Mouse (Mus musculus): ENCODE results near the gene Aff1.

Aff1 gene

GRCm38 (mm10) chr5:103776842-103777241 is 84.7 kb downstream of the Aff1 start:
- DNase-seq, result no peak

- no peak for DNase-seq
Measured at GRCm38 (mm10) chr5:103777446-103777845, 85.3 kb downstream of the Aff1 start.

GRCm38 (mm10) chr5:103778314-103779117 is 86.3 kb downstream of the Aff1 start:
- DNase-seq, result peak; percentile 73

GRCm38 (mm10) chr5:103779836-103780235 is 87.7 kb downstream of the Aff1 start:
- DNase-seq, result no peak

GRCm38 (mm10) chr5:103780266-103780665 is 88.1 kb downstream of the Aff1 start:
- no peak for DNase-seq

GRCm38 (mm10) chr5:103780836-103781235 is 88.7 kb downstream of the Aff1 start:
- DNase-seq, result no peak

GRCm38 (mm10) chr5:103783086-103783668 is 91.0 kb downstream of the Aff1 start:
- DNase-seq, result no peak

- no peak for DNase-seq
Measured at GRCm38 (mm10) chr5:103786096-103786495, 93.9 kb downstream of the Aff1 start.

GRCm38 (mm10) chr5:103788476-103788875 is 96.3 kb downstream of the Aff1 start:
- no peak for DNase-seq

GRCm38 (mm10) chr5:103788976-103789375 is 96.8 kb downstream of the Aff1 start:
- peak; percentile 61 for DNase-seq

- no peak for DNase-seq
Measured at GRCm38 (mm10) chr5:103789619-103790116, 97.5 kb downstream of the Aff1 start.

GRCm38 (mm10) chr5:103791741-103792140 is 99.6 kb downstream of the Aff1 start:
- DNase-seq, result no peak

- no peak for DNase-seq
Measured at GRCm38 (mm10) chr5:103795121-103795520, 102.9 kb downstream of the Aff1 start.

- no peak for DNase-seq
Measured at GRCm38 (mm10) chr5:103796035-103796434, 103.9 kb downstream of the Aff1 start.

- no peak for DNase-seq
Measured at GRCm38 (mm10) chr5:103797774-103798173, 105.6 kb downstream of the Aff1 start.

GRCm38 (mm10) chr5:103799438-103799837 is 107.3 kb downstream of the Aff1 start:
- no peak for DNase-seq

- no peak for DNase-seq
Measured at GRCm38 (mm10) chr5:103800009-103800408, 107.8 kb downstream of the Aff1 start.

GRCm38 (mm10) chr5:103803386-103803785 is 111.2 kb downstream of the Aff1 start:
- no peak for DNase-seq

- peak; percentile 79 for DNase-seq
Measured at GRCm38 (mm10) chr5:103803927-103804590, 111.9 kb downstream of the Aff1 start.

- no peak for DNase-seq
Measured at GRCm38 (mm10) chr5:103806851-103807578, 114.8 kb downstream of the Aff1 start.

- no peak for DNase-seq
Measured at GRCm38 (mm10) chr5:103807637-103808312, 115.6 kb downstream of the Aff1 start.

- DNase-seq, result no peak
Measured at GRCm38 (mm10) chr5:103809674-103810330, 117.6 kb downstream of the Aff1 start.

Data from kidney, adult 18-20 months (tissue).